Mouse (Mus musculus) splenic B cell, adult 2 months (primary cell): ENCODE results near the gene 9430015G10Rik.
"Not testable (repeated sequence)": the region's sequence is repeated elsewhere in the genome, so short reads cannot be mapped to it uniquely, and the experiment has no call there.

Experiments
- DNase-seq: peaks from one replicate; pipeline ENCODE4 v3.0.0-alpha.2; 2011; ENCODE audit warnings: low read depth, low spot score
- H3K27me3 ChIP-seq: 2 replicates; pipeline ENCODE4 v1.6.1; 2012; ENCODE audit warnings: mild to moderate bottlenecking, low read length, moderate library complexity, mixed read lengths; ENCODE audit not compliant: control insufficient read depth, poor library complexity, insufficient read depth, severe bottlenecking
- H3K36me3 ChIP-seq: 2 replicates; pipeline ENCODE4 v1.6.1; 2012; ENCODE audit warnings: mild to moderate bottlenecking, low read length, moderate library complexity, mixed read lengths; ENCODE audit not compliant: control insufficient read depth, poor library complexity, insufficient read depth, severe bottlenecking

9430015G10Rik gene

GRCm38 (mm10) chr4:156126841-156127240 lies 17.1 kb downstream of the 9430015G10Rik start:
- no peaks in the 10 kb centered on the region; the same call in none of the 2 replicates for H3K36me3 ChIP-seq
- no peak for DNase-seq
- no peaks in the 10 kb centered on the region for H3K27me3 ChIP-seq

- no peaks in the 10 kb centered on the region; the same call in none of the 2 replicates for H3K36me3 ChIP-seq
- no peak for DNase-seq
- no peaks in the 10 kb centered on the region for H3K27me3 ChIP-seq
Measured at GRCm38 (mm10) chr4:156128746-156129145, 19.0 kb downstream of the 9430015G10Rik start.

GRCm38 (mm10) chr4:156130436-156130835 lies 20.7 kb downstream of the 9430015G10Rik start, which contains the start of gene Rnf223:
Gene Rnf223, plus strand, starts transcription at chr4:156130513.
- no peak for DNase-seq
- H3K27me3 ChIP-seq: no peaks in the 10 kb centered on the region
- H3K36me3 ChIP-seq: no peaks in the 10 kb centered on the region

GRCm38 (mm10) chr4:156130940-156131339 lies 21.2 kb downstream of the 9430015G10Rik start:
- Histone ChIP-seq H3K27me3 (no peaks in the 10 kb centered on the region), H3K36me3 (no peaks in the 10 kb centered on the region)
- DNase-seq: no peak

- H3K27me3 ChIP-seq: no peaks in the 10 kb centered on the region
- H3K36me3 ChIP-seq: no peaks in the 10 kb centered on the region
- DNase-seq: no peak
Measured at GRCm38 (mm10) chr4:156133334-156133733, 23.6 kb downstream of the 9430015G10Rik start.

GRCm38 (mm10) chr4:156133943-156134605 lies 24.3 kb downstream of the 9430015G10Rik start:
- H3K27me3 ChIP-seq: no peaks in the 10 kb centered on the region
- no peaks in the 10 kb centered on the region for H3K36me3 ChIP-seq
- DNase-seq: no peak

GRCm38 (mm10) chr4:156135112-156135511 lies 25.3 kb downstream of the 9430015G10Rik start:
- H3K27me3 ChIP-seq: no peaks in the 10 kb centered on the region
- no peak for DNase-seq

GRCm38 (mm10) chr4:156135801-156136200 lies 26.0 kb downstream of the 9430015G10Rik start:
- Histone ChIP-seq H3K36me3 (no peaks in the 10 kb centered on the region), H3K27me3 (no peaks in the 10 kb centered on the region)
- no peak for DNase-seq

More at GRCm38 (mm10) chr4:156135112-156135511, 25.3 kb downstream of the 9430015G10Rik start:
- H3K36me3 ChIP-seq: no peaks in the 10 kb centered on the region

GRCm38 (mm10) chr4:156136285-156137100 lies 26.7 kb downstream of the 9430015G10Rik start:
- Histone ChIP-seq H3K36me3 (no peaks in the 10 kb centered on the region), H3K27me3 (no peaks in the 10 kb centered on the region)
- DNase-seq: no peak

GRCm38 (mm10) chr4:156150887-156151286 lies 41.1 kb downstream of the 9430015G10Rik start:
- not testable (repeated sequence) for H3K27me3 ChIP-seq, H3K36me3 ChIP-seq, DNase-seq

GRCm38 (mm10) chr4:156154771-156155170 lies 45.0 kb downstream of the 9430015G10Rik start:
- H3K36me3 ChIP-seq: no peaks in the 10 kb centered on the region
- DNase-seq: no peak
- H3K27me3 ChIP-seq: no peaks in the 10 kb centered on the region

GRCm38 (mm10) chr4:156166477-156166876 lies 56.7 kb downstream of the 9430015G10Rik start:
- no peaks in the 10 kb centered on the region for H3K36me3 ChIP-seq
- DNase-seq: peak; percentile 29
- H3K27me3 ChIP-seq: no peaks in the 10 kb centered on the region

- DNase-seq: no peak
- no peaks in the 10 kb centered on the region for H3K36me3 ChIP-seq
- H3K27me3 ChIP-seq: no peaks in the 10 kb centered on the region
Measured at GRCm38 (mm10) chr4:156168611-156169010, 58.8 kb downstream of the 9430015G10Rik start.

- no peaks in the 10 kb centered on the region for H3K27me3 ChIP-seq
- no peaks in the 10 kb centered on the region for H3K36me3 ChIP-seq
- DNase-seq: no peak
Measured at GRCm38 (mm10) chr4:156169129-156169528, 59.3 kb downstream of the 9430015G10Rik start.

- H3K36me3 ChIP-seq: no peaks in the 10 kb centered on the region
- no peaks in the 10 kb centered on the region for H3K27me3 ChIP-seq
- DNase-seq: no peak
Measured at GRCm38 (mm10) chr4:156171828-156172227, 62.0 kb downstream of the 9430015G10Rik start.
